Mouse (Mus musculus) adrenal gland, adult (tissue): Measurements from ENCODE around the gene Pycr2.
A peak's percentile ranks its signal among the peaks of the same experiment; 100 is the strongest.
"Not testable (repeated sequence)": the region's sequence is repeated elsewhere in the genome, so short reads cannot be mapped to it uniquely, and the experiment has no call there.

Source experiments
- DNase-seq, 2 experiments: peaks; one replicate each; pipeline ENCODE4 v3.0.0; 2022 to 2023; ENCODE audit warnings: low spot score in 1 of 2; ENCODE audit not compliant: inconsistent age in 2 of 2

Gene Pycr2

DNA sequence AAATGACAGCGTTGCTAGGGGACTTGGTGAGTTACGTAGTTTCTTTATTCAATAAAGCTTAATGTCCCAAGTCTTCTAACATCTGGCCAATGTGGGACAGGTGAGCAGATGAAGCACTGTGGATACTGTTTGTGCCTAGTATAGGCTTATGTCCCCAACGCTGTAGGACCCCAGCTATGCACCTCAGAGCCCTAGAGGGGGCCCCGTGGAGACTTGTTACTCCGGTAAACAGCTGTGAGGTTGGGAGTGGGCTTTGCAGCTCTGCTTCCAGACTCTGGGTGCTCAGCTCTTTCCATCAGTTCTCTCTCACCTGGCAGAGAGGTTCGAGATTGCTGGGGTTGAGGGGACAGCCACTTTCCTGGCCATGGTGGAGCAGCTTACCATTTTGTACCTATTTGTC, 1.2 kb downstream of the Pycr2 start:
- DNase-seq, result no peak

DNA sequence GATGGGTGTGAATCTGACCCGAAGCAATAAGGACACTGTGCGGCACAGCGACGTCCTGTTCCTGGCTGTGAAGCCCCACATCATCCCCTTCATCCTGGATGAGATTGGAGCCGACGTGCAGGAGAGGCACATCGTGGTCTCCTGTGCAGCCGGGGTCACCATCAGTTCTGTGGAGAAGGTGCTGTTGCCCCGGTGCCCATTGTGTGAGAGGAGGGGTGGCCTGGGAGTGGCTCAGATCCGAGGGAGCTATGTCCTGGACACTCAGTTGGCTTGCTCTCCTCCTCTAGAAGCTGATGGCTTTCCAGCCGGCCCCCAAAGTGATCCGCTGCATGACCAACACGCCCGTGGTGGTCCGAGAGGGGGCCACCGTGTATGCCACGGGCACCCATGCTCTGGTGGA, 1.8 kb downstream of the Pycr2 start:
- no peak for DNase-seq

DNA sequence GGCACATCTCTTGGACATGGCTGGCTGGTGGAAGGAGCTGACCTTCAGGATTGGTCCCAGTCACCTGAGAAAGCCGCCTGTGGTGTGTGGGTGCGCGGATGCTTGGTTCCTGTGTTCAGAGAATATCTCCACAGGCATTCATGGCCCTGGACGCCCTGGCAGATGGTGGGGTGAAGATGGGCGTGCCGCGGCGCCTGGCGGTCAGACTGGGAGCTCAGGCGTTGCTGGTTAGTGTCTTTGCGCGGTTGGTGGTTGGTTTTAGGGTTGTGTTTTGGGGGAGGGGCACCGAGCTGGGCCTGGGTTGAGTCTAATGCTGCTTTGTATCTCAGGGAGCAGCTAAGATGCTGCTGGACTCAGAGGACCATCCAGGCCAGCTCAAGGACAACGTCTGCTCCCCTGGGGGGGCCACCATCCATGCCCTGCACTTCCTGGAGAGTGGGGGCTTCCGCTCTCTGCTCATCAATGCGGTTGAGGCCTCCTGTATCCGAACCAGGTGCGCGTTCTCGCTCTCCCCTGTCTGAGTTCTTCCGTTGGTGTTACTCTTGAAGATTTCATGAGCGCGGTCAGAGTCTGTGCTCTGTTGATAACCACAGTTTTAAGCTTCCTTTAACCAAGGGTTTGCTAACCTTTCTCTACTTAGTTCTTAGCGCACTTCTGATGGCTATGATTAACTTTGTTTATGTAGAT, 2.5 kb downstream of the Pycr2 start:
- no peak for DNase-seq

DNA sequence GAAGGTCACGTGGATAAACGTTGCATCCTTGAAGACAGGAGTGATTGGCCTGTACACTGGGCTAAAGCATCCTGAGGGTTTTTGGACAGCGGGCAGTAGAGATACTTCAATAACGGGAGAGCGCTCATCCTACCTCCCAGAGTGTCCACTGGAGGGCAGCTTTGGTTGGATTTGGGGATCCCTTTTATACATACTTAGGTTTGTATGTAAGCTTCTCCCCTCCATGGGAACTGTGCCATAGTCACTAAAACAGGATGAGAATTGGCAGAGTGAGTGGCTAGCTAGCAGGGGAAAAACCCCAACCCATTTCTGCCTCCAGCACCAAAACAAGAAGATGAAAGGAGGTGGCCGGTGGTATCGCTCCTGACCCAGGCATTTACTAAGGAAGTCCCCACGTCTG, 7.0 kb downstream of the Pycr2 start:
- peak in 1 of 2 experiments; percentile 67 for DNase-seq

DNA sequence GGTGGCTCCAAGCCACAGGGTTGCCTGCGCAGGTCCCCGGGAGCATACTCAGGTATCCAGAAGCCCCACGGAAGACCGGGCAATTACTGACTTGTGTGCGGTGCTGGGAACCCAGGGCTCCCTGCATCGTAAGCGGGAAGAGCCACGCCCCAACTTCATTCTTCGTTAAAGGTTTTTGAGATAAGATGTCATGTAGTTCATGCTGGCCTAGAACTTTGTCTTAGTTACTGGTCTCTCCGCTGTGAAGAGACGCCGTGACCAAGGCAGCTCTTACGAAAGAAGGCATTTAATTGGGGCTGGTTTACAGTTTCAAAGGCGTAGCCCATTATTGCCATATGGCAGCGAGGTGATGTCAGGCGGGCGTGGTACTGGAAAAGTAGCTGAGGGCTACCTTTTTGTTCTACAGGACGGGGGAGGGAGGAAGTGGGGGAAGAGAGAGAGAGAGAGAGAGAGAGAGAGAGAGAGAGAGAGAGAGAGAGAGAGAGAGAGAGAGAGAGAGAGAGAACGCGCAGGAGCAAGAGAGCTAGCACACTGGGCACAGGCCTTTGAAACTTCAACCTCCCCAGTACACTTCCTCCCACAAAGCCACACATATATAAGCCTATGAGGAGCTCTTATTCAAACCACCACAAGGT, 7.7 kb downstream of the Pycr2 start:
- DNase-seq, result no peak

DNA sequence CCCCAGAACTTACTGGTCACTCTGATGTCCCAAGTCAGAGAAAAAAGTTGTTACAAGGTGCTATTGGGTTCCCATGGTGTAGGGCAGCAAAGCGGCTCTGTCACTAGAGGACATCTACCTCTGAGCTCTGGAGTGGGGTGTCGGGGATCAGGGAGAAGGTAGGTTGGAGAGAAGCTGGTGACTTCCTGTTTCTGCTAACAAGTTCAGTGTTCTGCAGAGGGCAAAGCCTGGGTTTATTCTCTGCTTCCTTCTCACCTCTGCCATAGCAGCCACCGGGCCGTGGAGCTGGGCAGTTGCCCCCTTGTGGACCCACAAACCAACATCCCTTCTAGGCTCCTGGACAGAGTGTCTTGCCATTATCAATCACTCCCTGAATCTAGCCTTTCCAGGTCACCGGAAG, 8.7 kb downstream of the Pycr2 start:
- DNase-seq, result no peak

DNA sequence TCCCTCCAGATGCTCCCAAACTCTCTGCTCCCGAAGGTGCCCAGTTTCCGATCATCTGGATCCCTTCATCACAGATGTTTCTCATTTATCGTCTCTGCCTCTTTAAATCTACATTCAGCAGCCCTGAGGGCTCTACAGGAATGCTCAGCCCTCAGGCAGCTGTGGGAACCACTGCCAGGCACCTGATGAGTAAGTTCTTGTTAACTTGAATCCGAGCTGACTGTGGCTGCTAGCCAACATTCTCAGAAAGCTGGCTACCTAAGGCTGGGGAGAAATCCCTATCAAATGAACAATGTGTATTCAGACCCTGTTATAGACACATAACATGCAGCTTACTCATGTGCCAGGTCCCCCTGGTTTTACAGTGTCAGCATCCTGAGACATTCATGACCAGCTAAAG, 9.7 kb downstream of the Pycr2 start:
- DNase-seq, result no peak

DNA sequence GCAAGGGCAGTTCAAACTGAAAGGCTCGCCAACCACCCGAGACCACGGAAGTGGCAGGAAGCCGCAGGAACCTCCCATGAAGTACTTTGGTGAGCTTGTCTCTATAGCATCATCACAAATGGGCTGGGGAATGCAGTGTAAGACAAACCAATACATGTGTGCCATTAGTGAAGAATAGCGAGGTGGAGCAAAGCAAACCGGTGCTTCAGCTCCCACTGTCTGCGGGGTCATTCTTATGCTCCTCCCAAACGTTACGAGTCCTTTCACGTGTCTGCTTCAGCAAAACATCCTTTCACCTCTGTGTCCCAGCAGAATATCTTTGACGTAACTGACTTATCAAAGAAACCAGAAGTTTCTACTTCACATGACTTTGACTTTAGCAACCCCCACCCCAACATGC, 12.3 kb downstream of the Pycr2 start:
- no peak for DNase-seq

DNA sequence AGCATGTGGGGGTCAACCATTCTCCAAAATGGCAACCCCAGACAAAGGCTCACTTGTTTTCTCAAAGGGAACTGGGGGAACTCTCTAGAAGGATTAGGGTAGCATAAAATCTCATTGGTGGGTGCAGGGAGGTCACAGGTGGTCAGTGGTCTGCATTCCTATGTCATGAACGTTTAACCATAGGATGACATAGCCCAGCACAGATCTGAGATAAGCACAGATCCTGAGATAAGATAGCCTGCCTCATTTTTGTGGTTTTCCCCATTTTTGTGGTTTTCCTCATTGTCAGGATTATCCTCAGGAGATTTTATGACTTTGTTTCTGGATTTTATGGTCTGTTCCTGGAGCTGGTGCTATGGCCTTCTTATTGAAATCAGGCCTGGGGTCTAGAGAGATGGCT, 13.0 kb downstream of the Pycr2 start:
- DNase-seq, result no peak

DNA sequence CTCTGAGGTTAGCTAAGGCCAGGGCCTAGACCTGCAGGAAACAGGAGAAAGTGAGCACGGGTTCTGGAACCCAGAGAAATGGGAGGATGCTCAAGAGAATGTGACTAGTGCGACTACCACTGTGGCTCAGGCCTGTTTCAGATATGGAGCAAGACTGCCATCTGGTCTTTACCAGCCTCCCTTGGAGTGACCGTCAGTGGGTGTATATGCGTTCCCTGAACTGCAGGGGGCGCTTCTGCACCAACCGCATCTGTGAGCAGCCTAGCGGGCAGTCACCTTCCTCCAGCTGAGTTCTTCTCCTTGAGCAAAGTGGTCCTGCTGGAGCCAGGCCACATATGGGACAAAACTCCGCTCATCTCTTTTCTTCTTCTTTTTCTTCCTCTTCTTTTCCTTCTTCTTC, 15.6 kb downstream of the Pycr2 start:
- peak; percentile 61 to 77 for DNase-seq

DNA sequence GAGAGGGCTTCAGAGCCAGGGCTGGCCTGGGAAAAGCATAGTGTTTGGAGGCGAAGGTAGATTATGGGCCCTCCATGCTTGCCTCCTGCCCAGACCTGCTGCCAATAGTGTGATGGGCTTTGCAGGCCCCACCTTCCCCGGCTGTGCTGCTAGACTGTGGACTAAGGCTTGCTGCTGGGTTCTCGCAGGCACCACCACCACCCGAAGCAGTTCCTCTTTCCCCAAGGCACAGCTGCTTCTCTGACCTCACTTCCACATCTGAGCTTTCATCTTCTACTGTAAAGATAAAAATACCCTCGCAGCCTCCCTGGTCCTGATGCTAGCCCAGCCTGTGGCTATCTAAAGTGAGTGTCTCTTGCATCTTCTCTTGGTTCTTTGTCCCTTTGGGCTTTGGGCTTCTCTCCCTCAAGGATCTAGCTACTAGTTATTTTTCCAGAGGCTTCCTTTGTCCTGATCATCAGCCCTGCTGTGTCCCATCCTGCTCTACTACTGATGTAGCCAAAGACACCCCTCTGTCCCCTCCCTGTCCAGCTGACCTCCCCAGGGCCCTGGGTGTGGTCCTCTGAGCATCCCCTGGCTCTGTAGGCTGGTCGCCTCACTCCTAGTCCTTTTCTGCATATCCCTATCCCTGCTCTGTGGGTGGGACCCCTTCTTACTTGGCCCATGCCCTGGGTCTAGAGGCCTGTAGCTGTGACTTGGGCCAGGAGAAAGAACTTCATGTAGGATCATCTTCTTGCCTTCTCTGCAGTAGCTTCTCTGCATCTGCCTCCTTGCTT, 18.4 kb downstream of the Pycr2 start:
- no peak for DNase-seq

DNA sequence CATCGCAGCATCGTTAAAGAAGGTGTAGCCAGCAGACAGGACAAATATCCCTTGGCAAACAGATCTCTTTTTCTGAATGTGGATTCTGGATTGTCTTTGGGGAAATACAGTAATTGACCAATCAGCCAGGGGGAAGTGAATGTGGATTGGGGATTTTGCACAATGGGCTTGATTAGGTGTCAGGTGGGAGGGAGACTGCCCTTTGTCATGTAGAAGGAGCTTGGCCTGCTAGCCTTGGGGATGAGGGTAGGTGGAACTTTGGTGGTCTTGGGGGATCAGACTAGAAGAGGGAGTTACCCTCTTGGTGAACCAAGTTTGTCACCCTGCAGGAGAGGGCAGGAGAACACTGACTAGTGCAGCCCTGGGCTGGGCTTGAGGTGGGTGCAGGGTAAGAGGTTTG, 20.6 kb downstream of the Pycr2 start:
- no peak for DNase-seq

DNA sequence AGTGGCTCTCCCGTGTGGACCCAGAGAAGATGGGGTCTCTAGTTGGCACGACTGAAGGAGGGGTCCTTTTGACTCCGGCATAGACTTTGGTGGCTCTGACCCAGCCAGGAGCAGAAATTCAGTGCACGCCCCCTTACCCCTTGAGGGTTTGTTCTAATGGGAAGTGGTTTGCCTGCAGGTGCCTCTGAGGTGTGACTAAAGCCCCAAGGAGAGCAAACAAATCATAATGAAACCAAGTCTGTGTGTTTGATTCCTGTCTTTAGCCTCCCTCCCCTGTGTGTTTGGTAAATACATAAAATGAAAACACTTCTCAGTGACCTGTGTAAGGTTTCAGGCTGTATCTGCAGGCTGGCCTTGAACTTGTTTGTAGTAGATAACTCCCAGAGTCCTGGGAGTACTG, 22.2 kb downstream of the Pycr2 start:
- no peak for DNase-seq

DNA sequence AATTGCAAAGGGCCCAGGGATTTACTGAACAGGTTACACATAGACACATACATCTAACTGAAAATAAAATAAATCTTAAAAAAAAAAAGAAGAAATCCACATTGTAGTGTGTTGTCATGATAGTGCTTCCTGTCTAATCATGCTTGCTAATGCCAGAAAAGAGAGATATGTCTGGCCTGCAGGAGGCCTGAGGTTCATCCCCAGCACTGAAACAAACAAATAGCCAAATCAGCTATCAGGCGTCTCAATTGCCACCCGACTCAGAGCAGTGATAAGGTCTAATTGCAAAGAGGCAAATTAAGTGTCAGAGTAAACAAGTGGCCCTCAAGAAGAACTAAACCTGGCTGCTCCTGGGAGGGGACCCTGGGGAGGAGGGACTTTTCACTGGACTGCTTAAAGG, 25.5 kb downstream of the Pycr2 start:
- DNase-seq, result no peak

DNA sequence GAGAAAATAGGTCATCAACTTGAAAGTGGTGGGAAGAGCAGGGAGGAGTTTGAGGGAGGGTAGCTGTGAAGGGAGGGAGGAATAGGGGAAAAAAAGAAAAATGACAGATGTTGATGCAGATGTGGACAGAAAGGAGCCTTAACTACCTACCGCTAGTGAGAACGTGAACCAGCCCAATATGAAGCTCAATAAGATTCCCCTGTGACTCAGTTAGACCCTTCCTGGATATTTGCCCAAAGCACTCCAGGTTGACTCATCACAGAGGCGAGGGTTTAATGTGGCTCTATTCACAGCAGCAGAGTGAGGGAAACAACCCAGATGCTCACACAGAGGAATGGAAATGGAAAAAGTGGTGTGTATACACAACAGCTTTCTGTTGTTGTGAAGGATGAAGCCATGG, 27.0 kb downstream of the Pycr2 start:
- peak in 1 of 2 experiments; percentile 56 for DNase-seq

DNA sequence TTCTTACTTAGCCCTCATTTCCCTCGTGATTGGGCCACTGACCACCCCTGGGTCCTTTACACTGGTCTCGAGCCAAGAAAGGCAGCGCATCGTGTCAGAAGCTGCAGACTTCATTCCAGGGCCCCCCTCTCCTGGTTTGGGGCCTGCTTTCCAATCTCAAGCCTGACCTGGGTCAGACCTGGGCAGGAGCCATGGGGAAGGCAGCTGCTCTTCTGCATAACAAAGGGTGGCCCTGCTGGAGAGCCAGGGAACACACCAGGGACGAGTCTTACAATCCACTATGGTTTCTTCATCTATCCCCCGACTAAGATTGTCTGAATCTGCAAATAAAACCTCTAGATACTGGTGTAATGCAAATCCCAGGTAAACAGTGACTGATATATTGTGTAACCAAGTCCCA, 29.6 kb downstream of the Pycr2 start:
- DNase-seq, result no peak

DNA sequence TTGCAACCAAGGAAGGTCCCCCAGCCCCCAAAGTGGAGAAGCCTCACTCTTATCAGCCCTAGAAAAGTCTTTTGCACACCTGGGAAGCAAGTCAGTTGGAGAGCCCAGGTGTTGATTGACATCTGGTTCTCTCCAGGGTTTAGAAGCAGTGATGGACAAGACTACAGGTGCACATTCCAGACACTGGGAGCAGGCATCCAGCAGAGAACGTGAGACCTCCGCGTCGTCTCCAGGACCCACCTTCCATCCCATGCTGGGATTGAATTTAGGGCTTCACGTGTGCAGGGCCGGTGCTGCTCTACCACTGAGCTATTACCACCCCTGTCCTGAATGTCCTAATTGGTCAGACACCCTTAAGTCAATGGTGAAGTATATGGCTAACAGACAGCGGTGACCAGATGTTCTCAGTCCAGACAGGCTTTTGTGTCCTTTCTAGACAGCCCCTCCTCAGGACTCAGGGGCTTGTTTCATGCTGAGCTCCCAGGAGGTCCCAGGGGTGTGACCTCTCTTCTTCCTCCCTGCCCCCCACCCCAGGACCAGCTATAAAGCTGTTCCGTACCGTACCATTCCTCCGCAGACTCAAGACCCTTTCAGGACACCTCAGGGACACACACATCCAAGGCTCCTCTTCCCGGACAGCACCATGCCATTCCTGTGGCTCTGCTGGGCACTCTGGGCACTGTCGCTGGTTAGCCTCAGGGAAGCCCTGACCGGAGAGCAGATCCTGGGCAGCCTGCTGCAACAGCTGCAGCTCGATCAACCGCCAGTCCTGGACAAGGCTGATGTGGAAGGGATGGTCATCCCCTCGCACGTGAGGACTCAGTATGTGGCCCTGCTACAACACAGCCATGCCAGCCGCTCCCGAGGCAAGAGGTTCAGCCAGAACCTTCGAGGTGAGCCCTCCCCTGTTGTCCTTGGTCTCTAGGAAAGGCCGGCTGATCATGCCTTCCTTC, 30.6 kb downstream of the Pycr2 start, which contains the start of gene Lefty1:
Lefty1 (plus strand) TSS at position 556 of the 953 bp plus-strand sequence.
- DNase-seq, result no peak

DNA sequence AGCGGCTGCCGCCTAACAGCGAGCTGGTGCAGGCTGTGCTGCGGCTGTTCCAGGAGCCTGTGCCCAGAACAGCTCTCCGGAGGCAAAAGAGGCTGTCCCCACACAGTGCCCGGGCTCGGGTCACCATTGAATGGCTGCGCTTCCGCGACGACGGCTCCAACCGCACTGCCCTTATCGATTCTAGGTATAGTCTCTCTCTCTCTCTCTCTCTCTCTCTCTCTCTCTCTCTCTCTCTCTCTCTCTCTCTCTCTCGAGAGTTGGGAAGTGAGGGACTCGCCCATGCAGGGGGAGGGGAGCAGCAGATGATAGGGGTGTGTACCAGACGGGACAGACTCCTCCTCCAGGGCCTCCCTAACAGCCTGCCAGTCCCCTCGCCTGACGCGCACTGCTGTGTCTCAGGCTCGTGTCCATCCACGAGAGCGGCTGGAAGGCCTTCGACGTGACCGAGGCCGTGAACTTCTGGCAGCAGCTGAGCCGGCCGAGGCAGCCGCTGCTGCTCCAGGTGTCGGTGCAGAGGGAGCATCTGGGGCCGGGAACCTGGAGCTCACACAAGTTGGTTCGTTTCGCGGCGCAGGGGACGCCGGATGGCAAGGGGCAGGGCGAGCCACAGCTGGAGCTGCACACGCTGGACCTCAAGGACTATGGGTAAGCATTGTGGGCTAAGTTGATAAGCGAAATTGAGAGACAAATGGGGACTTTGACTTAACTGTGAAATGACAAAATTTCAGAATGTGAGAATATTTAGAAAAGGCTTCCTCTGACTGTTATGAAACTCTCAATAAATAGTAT, 32.7 kb downstream of the Pycr2 start:
- peak; percentile 85 to 88 for DNase-seq

DNA sequence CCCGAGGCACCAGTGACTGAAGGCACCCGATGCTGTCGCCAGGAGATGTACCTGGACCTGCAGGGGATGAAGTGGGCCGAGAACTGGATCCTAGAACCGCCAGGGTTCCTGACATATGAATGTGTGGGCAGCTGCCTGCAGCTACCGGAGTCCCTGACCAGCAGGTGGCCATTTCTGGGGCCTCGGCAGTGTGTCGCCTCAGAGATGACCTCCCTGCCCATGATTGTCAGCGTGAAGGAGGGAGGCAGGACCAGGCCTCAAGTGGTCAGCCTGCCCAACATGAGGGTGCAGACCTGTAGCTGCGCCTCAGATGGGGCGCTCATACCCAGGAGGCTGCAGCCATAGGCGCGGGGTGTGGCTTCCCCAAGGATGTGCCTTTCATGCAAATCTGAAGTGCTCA, 33.5 kb downstream of the Pycr2 start:
- peak in 1 of 2 experiments; percentile 36 for DNase-seq

DNA sequence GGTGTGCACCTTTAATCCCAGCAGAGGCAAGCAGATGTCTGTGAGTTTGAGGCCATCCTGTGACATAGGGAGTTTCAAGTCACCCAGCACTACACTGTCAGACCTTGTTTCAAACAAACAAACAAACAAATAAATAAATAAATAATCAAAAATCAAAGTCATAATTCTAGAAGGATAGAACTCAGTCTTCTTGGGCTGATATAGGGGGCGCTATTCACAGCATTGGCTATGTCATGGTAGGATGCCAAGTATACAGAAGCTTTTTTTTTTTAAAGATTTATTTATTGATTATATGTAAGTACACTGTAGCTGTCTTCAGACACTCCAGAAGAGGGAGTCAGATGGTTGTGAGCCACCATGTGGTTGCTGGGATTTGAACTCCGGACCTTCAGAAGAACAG, 34.7 kb downstream of the Pycr2 start:
- DNase-seq, result not testable (repeated sequence)
